Mouse (Mus musculus) heart, postnatal 0 days (tissue): ENCODE data around the gene Trpc7. TPM values are rescaled to one million over a fixed set of nuclear protein-coding genes. Genes with fewer than 3 reads are reported as not detected.

Experiments
- ATAC-seq: fragments of 200-750 bp; cut with Nextera tagmentation; 2 replicates; pipeline ENCODE4 v1.8.0; 2017; ENCODE audit warnings: low read depth, moderate number of reproducible peaks, moderate library complexity; ENCODE audit not compliant: insufficient read depth
- DNase-seq: peaks from one replicate; pipeline ENCODE4 v3.0.0-alpha.2; 2016; ENCODE audit warnings: low spot score
- H3K27ac ChIP-seq: fragments of 300-500 bp; sonication (generic); 2 replicates; pipeline ENCODE4 v1.5.1; 2014; ENCODE audit warnings: low read depth, mild to moderate bottlenecking
- H3K27me3 ChIP-seq: fragments of 300-500 bp; sonication (generic); 2 replicates; pipeline ENCODE4 v1.6.1; 2014; ENCODE audit warnings: low read length, mixed read lengths; ENCODE audit not compliant: control insufficient read depth, insufficient read depth
- H3K36me3 ChIP-seq: fragments of 300-500 bp; sonication (generic); replicated peaks from 2 replicates; pipeline ENCODE4 v1.6.1; 2014; ENCODE audit warnings: low read length, mixed read lengths; ENCODE audit not compliant: control insufficient read depth, insufficient read depth
- H3K4me1 ChIP-seq: fragments of 300-500 bp; sonication (generic); 2 replicates; pipeline ENCODE4 v1.6.1; 2014; ENCODE audit warnings: antibody characterized with exemption; ENCODE audit not compliant: control insufficient read depth, insufficient read depth
- H3K4me2 ChIP-seq: fragments of 300-500 bp; sonication (generic); 2 replicates; pipeline ENCODE4 v1.6.1; 2014; ENCODE audit warnings: low read depth, mild to moderate bottlenecking, low read length, moderate library complexity
- H3K4me3 ChIP-seq: fragments of 300-500 bp; sonication (generic); 2 replicates; pipeline ENCODE4 v1.5.1; 2014; ENCODE audit warnings: low read depth, low read length
- H3K9ac ChIP-seq: fragments of 300-500 bp; sonication (generic); replicated peaks from 2 replicates; pipeline ENCODE4 v1.6.1; 2014; ENCODE audit warnings: low read depth, low read length, mixed read lengths
- H3K9me3 ChIP-seq: fragments of 300-500 bp; sonication (generic); replicated peaks from 2 replicates; pipeline ENCODE4 v1.6.1; 2016; ENCODE audit warnings: low read length; ENCODE audit not compliant: control insufficient read depth
- CTCF ChIP-seq: IDR thresholded peaks from 2 replicates; pipeline ENCODE4 v1.5.1; 2016; ENCODE audit warnings: antibody characterized with exemption, control low read depth, low read depth
- EP300 ChIP-seq: IDR thresholded peaks from 2 replicates; pipeline ENCODE4 v1.6.1; 2016; ENCODE audit warnings: antibody characterized with exemption, low read depth
- WGBS: fragments of 180-500 bp; shearing (Covaris S2); extraction: QIAGEN DNeasy Blood & Tissue Kit; methylation state at CpG from one replicate; pipeline ENCODE4 v1.1.7; 2014; 5-methylcytosine and 5-hydroxymethylcytosine counted together
- polyA plus RNA-seq: library from polyadenylated mRNA; unstranded; fragments of >200 nt; fragmentation: Nextera tagmentation; extraction: Ambion mirVana; gene quantifications from 2 replicates; pipeline ENCODE4 v1.2.1, GENCODE M21; 2015
- total RNA-seq: library from RNA; depleted of rRNA; stranded (reverse); fragments of >200 nt; gene quantifications from 2 replicates; pipeline ENCODE4 v1.2.3, GENCODE M21; 2014; ENCODE audit warnings: low replicate concordance

Gene Trpc7
- total and polyA plus RNA-seq, 2 experiments from 2014 or later, result not detected

DNA sequence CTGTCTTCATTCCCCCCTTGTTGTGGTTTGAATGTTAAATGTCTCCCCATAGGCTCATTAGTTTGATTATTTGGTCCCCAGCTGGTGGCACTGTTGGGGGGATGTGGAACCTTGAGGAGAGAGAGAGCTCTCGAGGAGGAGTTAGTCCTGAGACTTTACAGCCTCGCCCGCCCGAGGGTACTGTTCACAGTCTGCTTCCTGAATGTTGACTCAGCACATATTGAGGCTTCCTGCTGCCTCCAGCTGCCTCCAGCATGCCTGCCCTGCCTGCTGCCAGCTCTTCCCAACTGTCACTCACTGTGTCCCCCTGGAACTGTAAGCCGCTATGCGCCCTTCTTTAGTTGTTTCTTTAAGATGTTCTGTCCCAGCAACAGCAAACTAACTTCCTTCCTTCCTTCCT, 31.2 kb downstream of the Trpc7 start:
- Histone ChIP-seq H3K27me3 (no peaks in the 10 kb centered on the region), H3K4me1 (no peaks in the 10 kb centered on the region), H3K27ac (no peak overlapping the region), H3K4me2 (no peak overlapping the region), H3K9me3 (no peaks in the 10 kb centered on the region), H3K4me3 (no peak overlapping the region), H3K36me3 (no peaks in the 10 kb centered on the region), H3K9ac (no peak overlapping the region)
- ATAC-seq (no peak), DNase-seq (no peak)
- WGBS, result 77% methylated on average over 6 of the region's 6 CpGs
- TF ChIP-seq EP300 (no peak), CTCF (no peak)

DNA sequence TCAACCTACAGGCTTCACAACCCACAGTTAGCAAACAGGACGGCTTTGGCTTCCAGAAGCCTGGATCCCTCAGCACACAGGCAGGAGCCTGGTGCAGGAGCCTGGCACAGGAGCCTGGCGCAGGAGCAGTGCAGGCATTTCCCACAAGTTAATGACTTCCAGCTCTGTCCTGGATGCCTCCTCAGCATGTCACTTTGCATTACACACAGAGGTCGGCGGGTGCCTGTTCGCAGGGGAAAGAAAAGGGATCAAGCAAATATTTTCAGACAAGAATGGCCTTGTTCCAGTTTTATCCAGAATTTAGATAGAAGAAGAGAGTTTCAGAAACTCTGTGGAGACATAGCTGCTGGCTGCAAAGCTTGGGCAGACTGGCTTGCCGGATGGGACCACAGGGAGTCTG, 33.8 kb downstream of the Trpc7 start:
- Histone ChIP-seq H3K36me3 (no peaks in the 10 kb centered on the region), H3K4me1 (no peaks in the 10 kb centered on the region), H3K9me3 (no peaks in the 10 kb centered on the region), H3K27ac (no peak overlapping the region), H3K27me3 (no peaks in the 10 kb centered on the region), H3K4me3 (no peak overlapping the region), H3K9ac (no peak overlapping the region), H3K4me2 (no peak overlapping the region)
- TF ChIP-seq EP300, result no peak
- no peak for TF ChIP-seq CTCF
- ATAC-seq (no peak), DNase-seq (no peak)
- WGBS, result 60% methylated on average over 6 of the region's 6 CpGs

DNA sequence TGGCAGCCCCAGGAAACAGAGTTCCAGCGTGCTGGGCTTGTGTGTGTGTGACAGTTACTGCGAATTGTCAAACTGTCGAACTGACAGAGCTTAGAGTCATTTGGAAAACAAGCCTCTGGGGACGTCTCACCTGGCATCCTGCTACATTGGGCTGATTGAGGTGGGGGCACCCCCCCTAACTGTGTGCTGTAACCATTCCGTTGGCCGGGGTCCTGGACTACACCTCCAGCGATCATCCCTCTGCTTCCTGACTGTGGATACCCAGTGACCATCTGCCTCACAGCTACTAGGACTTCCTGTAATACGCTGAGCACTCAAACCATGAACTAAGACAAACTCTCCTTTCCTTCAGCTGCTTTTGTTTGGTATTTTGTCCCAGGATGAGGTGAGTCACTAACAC, 41.3 kb downstream of the Trpc7 start:
- ATAC-seq (no peak), DNase-seq (no peak)
- TF ChIP-seq CTCF (no peak), EP300 (no peak)
- no peaks in the 10 kb centered on the region for H3K27me3 ChIP-seq
- H3K4me3 ChIP-seq, result no peak overlapping the region
- 58% methylated on average over 8 of the region's 8 CpGs for WGBS
- no peak overlapping the region for H3K27ac ChIP-seq
- no peaks in the 10 kb centered on the region for H3K9me3 ChIP-seq
- no peak overlapping the region for H3K4me2 ChIP-seq
- no peaks in the 10 kb centered on the region for H3K4me1 ChIP-seq
- no peaks in the 10 kb centered on the region for H3K36me3 ChIP-seq
- H3K9ac ChIP-seq, result no peak overlapping the region

DNA sequence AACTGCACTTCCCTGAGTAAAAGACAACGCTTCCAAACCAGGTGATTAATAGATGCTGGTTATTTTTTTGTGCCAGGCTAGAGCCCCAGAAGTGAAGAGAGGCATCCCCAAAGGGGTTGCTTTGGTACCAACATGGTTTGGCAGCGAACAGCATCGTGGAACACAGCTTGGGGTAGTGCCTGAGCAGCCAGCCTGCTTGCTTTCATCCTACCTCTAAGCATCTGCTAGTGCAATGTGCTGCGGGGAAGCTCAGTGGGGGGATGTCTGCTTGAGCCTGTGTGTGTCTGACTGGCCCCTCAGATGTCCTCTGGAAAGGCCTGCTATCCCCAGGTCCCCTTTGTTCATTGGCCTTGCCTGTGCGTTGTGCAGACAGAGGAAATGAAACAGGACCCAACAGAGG, 42.4 kb downstream of the Trpc7 start:
- ATAC-seq (no peak), DNase-seq (no peak)
- no peak overlapping the region for H3K27ac ChIP-seq
- H3K4me2 ChIP-seq, result no peak overlapping the region
- H3K36me3 ChIP-seq, result no peaks in the 10 kb centered on the region
- H3K4me1 ChIP-seq, result no peaks in the 10 kb centered on the region
- no peak for TF ChIP-seq CTCF
- TF ChIP-seq EP300, result no peak
- no peaks in the 10 kb centered on the region for H3K27me3 ChIP-seq
- H3K9ac ChIP-seq, result no peak overlapping the region
- H3K4me3 ChIP-seq, result no peak overlapping the region
- H3K9me3 ChIP-seq, result no peaks in the 10 kb centered on the region
- WGBS, result 67% methylated on average over 5 of the region's 5 CpGs

DNA sequence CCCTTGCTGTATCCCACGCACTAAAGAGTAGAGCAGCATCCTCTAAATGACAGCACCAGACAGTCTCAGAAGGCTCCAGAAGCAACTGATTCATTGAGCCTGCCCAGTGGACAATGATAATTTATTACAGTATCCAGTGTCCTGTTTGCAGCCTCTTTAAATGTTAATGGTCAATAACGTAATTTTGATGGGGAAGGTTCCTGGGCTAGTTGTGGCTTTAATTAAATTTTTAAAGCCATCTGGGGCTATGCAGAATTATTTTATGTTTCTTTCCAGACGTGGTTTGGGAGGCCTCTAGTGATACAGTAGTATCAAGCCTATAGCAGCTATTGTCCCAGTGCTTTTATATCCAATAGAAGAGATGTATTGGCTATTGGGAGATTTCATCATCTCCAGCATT, 49.9 kb downstream of the Trpc7 start:
- TF ChIP-seq CTCF, result no peak
- TF ChIP-seq EP300, result no peak
- no peak for DNase-seq
- no peak overlapping the region for H3K9ac ChIP-seq
- H3K4me2 ChIP-seq, result no peak overlapping the region
- ATAC-seq, result no peak
- 78% methylated on average over 3 of the region's 3 CpGs for WGBS
- H3K4me1 ChIP-seq, result no peaks in the 10 kb centered on the region
- no peaks in the 10 kb centered on the region for H3K9me3 ChIP-seq
- no peaks in the 10 kb centered on the region for H3K36me3 ChIP-seq
- no peaks in the 10 kb centered on the region for H3K27me3 ChIP-seq
- H3K4me3 ChIP-seq, result no peak overlapping the region
- no peak overlapping the region for H3K27ac ChIP-seq

DNA sequence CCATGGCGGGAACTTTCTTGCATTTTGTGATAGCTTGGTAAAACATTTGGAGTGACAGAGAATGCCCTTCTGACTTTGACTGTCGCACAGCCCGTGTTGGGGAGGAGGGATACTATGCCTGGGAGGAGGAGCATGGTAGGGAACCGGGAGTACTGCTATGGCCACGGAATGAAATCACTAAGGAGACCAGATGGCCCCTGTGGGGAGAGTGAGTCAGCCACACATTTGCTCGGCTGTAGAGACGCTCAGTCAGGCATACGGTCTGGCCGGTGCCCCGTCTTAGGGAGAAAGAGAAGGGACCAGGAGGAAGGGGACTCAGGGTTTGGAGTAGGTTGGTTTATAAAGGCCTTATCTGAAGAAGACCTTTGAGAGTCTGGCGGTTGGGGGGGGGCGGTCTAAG, 80.3 kb downstream of the Trpc7 start:
- Histone ChIP-seq H3K9me3 (no peaks in the 10 kb centered on the region), H3K9ac (no peak overlapping the region), H3K36me3 (no peaks in the 10 kb centered on the region), H3K4me2 (no peak overlapping the region), H3K27ac (no peak overlapping the region), H3K4me3 (no peak overlapping the region), H3K4me1 (no peaks in the 10 kb centered on the region), H3K27me3 (no peaks in the 10 kb centered on the region)
- 75% methylated on average over 12 of the region's 12 CpGs for WGBS
- ATAC-seq, result no peak
- TF ChIP-seq EP300 (no peak), CTCF (no peak)
- DNase-seq, result no peak
